Mouse (Mus musculus) stomach, embryonic 16.5 days (tissue): Measurements from ENCODE around the gene Wnk2. TPM values are rescaled to one million over a fixed set of nuclear protein-coding genes. Genes with fewer than 3 reads are reported as not detected.

Experiments
- ATAC-seq: fragments of 200-750 bp; cut with Nextera tagmentation; 2 replicates; pipeline ENCODE4 v1.8.0; 2017; ENCODE audit warnings: moderate number of reproducible peaks, moderate TSS enrichment; ENCODE audit not compliant: insufficient read depth, low FRiP score
- H3K27ac ChIP-seq: fragments of 300-500 bp; sonication (generic); 2 replicates; pipeline ENCODE4 v1.5.1; 2014; ENCODE audit warnings: low read length
- H3K27me3 ChIP-seq: fragments of 300-500 bp; sonication (generic); 2 replicates; pipeline ENCODE4 v1.6.1; 2014; ENCODE audit warnings: low read length, control low read depth, mixed read lengths; ENCODE audit not compliant: control insufficient read depth, insufficient read depth
- H3K36me3 ChIP-seq: fragments of 300-500 bp; sonication (generic); 2 replicates; pipeline ENCODE4 v1.6.1; 2014; ENCODE audit warnings: low read length; ENCODE audit not compliant: control insufficient read depth, insufficient read depth
- H3K4me1 ChIP-seq: fragments of 300-500 bp; sonication (generic); 2 replicates; pipeline ENCODE4 v1.6.1; 2014; ENCODE audit warnings: low read length, control low read depth, mixed read lengths; ENCODE audit not compliant: control insufficient read depth, insufficient read depth
- H3K4me2 ChIP-seq: fragments of 300-500 bp; sonication (generic); 2 replicates; pipeline ENCODE4 v1.6.1; 2014; ENCODE audit warnings: low read depth, low read length, mixed read lengths
- H3K4me3 ChIP-seq: fragments of 300-500 bp; sonication (generic); replicated peaks from 2 replicates; pipeline ENCODE4 v1.5.1; 2014; ENCODE audit warnings: mild to moderate bottlenecking, low read length
- H3K9ac ChIP-seq: fragments of 300-500 bp; sonication (generic); 2 replicates; pipeline ENCODE4 v1.6.1; 2014; ENCODE audit warnings: low read length
- H3K9me3 ChIP-seq: fragments of 300-500 bp; sonication (generic); replicated peaks from 2 replicates; pipeline ENCODE4 v1.6.1; 2016; ENCODE audit warnings: low read length, control low read depth; ENCODE audit not compliant: control insufficient read depth
- WGBS: fragments of 180-500 bp; shearing (Covaris S2); extraction: QIAGEN DNeasy Blood & Tissue Kit; methylation state at CpG from one replicate; pipeline ENCODE4 v1.1.7; 2014; 5-methylcytosine and 5-hydroxymethylcytosine counted together
- polyA plus RNA-seq: library from polyadenylated mRNA; unstranded; fragments of >200 nt; fragmentation: Nextera tagmentation; extraction: Ambion mirVana; gene quantifications from 2 replicates; pipeline ENCODE4 v1.2.1, GENCODE M21; 2015

The Wnk2 gene
- polyA plus RNA-seq, 1 experiment from 2014 or later: 3.4 TPM

GRCm38 (mm10) chr13:49017375-49017774, 130.4 kb downstream of the Wnk2 start:
- Histone ChIP-seq H3K4me3 (no peak overlapping the region), H3K27ac (no peak overlapping the region), H3K9me3 (peaks cover 6% of the 10 kb centered on the region), H3K4me1 (peaks cover 17% of the 10 kb centered on the region; the same call in 1 of the 2 replicates), H3K9ac (no peak overlapping the region), H3K27me3 (no peaks in the 10 kb centered on the region), H3K36me3 (no peaks in the 10 kb centered on the region), H3K4me2 (no peak overlapping the region)
- ATAC-seq: no peak
- 91% methylated on average over 1 of the region's 1 CpGs for WGBS

DNA sequence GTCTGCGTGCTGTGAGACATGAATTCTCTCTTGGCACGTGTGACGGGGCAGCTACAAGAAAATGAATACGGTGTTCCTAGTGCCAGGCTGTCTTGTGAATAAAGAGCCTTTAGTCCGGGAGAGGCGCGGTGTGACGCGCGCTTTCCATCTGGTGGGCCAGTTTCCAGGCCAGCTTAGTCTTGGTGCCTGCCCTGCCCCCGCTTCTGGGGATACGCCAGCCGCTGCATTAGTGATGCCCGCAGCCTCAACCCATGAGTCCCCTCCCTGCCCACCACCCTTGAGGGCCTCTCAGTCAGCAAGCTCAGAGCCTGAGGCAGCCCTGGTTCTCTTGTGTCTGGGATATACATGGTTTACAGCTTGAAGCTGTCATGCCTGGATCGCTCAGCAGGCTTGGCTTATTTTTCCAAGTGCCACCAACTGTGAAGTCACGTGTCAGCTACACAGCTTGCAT, 131.5 kb downstream of the Wnk2 start:
- H3K27me3 ChIP-seq: no peaks in the 10 kb centered on the region
- peaks cover 6% of the 10 kb centered on the region for H3K9me3 ChIP-seq
- H3K36me3 ChIP-seq: no peaks in the 10 kb centered on the region
- 13% methylated on average over 16 of the region's 16 CpGs for WGBS
- H3K27ac ChIP-seq: peak overlapping the region; percentile 77
- peaks cover 17% of the 10 kb centered on the region; the same call in 1 of the 2 replicates for H3K4me1 ChIP-seq
- H3K4me3 ChIP-seq: peak overlapping the region; percentile 22
- peak overlapping the region; percentile 20 for H3K9ac ChIP-seq
- ATAC-seq: peak; percentile 83
- peak overlapping the region; percentile 54 for H3K4me2 ChIP-seq

DNA sequence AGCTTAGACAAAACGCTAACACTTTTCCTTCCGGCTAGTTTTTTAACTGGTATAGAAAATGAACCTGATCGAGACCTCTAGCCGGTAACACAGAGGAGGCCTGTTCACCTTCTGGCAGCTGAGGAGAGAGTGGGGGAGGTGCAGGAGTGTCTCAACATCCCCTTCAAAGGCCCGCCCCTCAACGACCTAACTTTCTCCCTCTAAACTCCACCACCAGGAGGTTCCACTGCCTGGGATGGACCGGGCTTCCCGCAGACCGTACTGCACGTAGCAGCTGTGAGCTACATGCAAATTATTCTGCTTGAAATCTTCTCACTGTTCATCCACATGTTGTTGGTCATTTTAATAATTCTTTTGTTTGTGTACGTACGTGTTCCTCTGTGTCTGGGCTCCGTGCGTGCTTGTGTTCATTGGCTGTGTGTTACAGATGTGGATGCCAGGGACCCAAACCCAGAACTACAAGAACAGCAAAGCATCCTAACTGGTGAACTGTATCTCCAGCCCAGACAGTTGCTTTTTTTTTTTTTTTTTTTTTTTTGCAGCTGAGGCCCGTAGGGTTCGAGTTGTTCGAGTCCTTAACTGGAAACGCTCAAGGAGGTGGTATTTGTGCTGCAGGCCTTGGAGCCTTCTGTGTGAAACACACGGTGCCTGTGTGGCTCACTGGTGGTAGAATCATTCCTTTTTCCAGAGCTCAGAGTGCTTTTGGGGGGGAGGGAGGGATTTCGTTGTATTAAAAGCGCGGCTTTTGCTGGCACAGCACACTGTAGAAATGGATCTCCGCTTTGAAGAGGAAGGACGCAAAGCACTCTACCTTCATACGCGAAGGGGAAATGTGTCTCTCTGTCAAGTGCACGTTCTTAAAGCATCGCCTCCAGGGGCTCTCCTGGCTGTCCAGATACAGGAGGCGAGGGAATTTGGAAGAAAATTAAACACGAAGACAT, 132.2 kb downstream of the Wnk2 start:
- H3K4me1 ChIP-seq: peaks cover 17% of the 10 kb centered on the region; the same call in 1 of the 2 replicates
- H3K4me2 ChIP-seq: peak overlapping the region; percentile 54
- peak; percentile 44; the same call in 1 of the 2 replicates for ATAC-seq
- H3K36me3 ChIP-seq: no peaks in the 10 kb centered on the region
- H3K9me3 ChIP-seq: peaks cover 6% of the 10 kb centered on the region
- H3K9ac ChIP-seq: peak overlapping the region; percentile 20
- H3K27ac ChIP-seq: peak overlapping the region; percentile 77
- peak overlapping the region; percentile 22 for H3K4me3 ChIP-seq
- H3K27me3 ChIP-seq: no peaks in the 10 kb centered on the region
- WGBS: 8% methylated on average over 30 of the region's 30 CpGs

- Histone ChIP-seq H3K36me3 (no peaks in the 10 kb centered on the region), H3K9ac (no peak overlapping the region), H3K4me1 (peaks cover 15% of the 10 kb centered on the region; the same call in 1 of the 2 replicates), H3K4me2 (no peak overlapping the region), H3K27me3 (no peaks in the 10 kb centered on the region), H3K27ac (no peak overlapping the region), H3K9me3 (peaks cover 6% of the 10 kb centered on the region), H3K4me3 (no peak overlapping the region)
- 66% methylated on average over 5 of the region's 5 CpGs for WGBS
- no peak for ATAC-seq
Observed at GRCm38 (mm10) chr13:49013206-49013794, 134.5 kb downstream of the Wnk2 start.

GRCm38 (mm10) chr13:49001691-49002090, 146.1 kb downstream of the Wnk2 start:
- ATAC-seq: no peak
- H3K27me3 ChIP-seq: no peaks in the 10 kb centered on the region
- no peak overlapping the region for H3K9ac ChIP-seq
- H3K4me2 ChIP-seq: no peak overlapping the region
- H3K27ac ChIP-seq: no peak overlapping the region
- H3K36me3 ChIP-seq: no peaks in the 10 kb centered on the region
- H3K4me1 ChIP-seq: no peaks in the 10 kb centered on the region
- WGBS: 51% methylated on average over 3 of the region's 3 CpGs
- H3K9me3 ChIP-seq: no peaks in the 10 kb centered on the region
- no peak overlapping the region for H3K4me3 ChIP-seq

DNA sequence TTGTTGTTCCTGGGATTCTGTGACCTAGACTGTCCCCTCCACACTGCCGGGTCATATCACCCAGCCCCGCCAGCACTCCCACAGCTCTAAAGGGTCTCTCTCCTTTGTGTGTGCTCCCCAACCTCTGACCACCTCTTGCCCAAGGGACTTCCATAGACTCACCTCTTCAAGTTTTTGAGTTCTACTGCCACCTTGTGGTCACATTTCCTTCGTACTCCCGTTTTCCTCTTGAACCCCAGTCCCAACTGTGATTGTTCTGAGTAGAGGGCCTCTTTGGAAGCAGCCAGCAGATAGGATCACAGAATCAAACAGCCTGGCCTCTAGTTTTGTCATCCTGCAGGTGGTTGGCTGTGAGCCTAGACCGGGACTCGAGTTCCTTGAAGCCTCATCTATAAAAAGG, 149.2 kb downstream of the Wnk2 start:
- Histone ChIP-seq H3K4me3 (no peak overlapping the region), H3K36me3 (no peaks in the 10 kb centered on the region), H3K4me1 (no peaks in the 10 kb centered on the region), H3K27ac (no peak overlapping the region), H3K4me2 (no peak overlapping the region), H3K9me3 (no peaks in the 10 kb centered on the region), H3K9ac (no peak overlapping the region), H3K27me3 (no peaks in the 10 kb centered on the region)
- 13% methylated on average over 6 of the region's 6 CpGs for WGBS
- ATAC-seq: no peak; the same call in 1 of the 2 replicates

DNA sequence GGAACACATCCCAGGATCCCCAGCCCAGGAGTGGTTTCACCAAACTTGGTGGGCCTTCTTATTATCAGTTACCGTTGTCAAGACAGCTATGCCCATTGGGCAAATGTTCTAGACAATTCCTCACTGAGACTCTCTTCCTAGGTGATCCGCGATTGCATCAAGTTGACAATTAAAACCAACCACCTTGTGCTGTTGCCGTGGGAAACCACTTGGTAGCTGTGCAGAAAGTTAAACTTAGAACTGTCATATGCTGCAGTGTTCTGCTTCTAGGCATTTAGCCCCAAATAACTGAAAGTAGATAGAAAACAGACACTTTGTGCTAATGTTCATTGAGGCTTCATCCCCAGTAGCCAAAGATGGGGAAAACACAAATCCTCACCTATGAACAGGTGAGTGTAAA, 151.1 kb downstream of the Wnk2 start:
- Histone ChIP-seq H3K27me3 (no peaks in the 10 kb centered on the region), H3K9me3 (no peaks in the 10 kb centered on the region), H3K27ac (no peak overlapping the region), H3K4me2 (no peak overlapping the region), H3K4me1 (no peaks in the 10 kb centered on the region), H3K36me3 (no peaks in the 10 kb centered on the region), H3K9ac (no peak overlapping the region), H3K4me3 (no peak overlapping the region)
- 78% methylated on average over 4 of the region's 4 CpGs for WGBS
- ATAC-seq: no peak

DNA sequence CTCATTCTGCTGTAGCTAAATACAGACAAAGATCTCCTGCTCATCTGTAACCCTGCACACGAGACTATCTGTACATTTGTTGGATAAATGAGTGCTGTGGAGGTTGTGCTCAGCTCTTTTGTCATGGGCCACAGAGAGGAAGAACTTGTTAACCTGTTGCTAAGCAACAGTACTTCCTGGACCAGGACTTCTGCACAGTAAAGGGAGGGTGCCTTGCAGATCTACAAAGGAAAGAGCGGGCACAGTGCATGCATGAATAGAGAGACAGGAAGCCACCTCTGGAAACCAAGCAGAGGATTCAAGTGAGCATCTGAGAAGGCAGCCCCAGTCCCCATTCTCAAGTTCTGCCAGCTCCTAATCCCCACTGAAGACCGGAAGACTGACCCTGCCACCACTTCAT, 152.9 kb downstream of the Wnk2 start:
- no peaks in the 10 kb centered on the region for H3K4me1 ChIP-seq
- no peak overlapping the region for H3K4me2 ChIP-seq
- H3K9me3 ChIP-seq: no peaks in the 10 kb centered on the region
- no peaks in the 10 kb centered on the region for H3K27me3 ChIP-seq
- WGBS: 27% methylated on average over 3 of the region's 3 CpGs
- no peak overlapping the region for H3K27ac ChIP-seq
- ATAC-seq: no peak
- no peak overlapping the region for H3K4me3 ChIP-seq
- H3K36me3 ChIP-seq: no peaks in the 10 kb centered on the region
- no peak overlapping the region for H3K9ac ChIP-seq

DNA sequence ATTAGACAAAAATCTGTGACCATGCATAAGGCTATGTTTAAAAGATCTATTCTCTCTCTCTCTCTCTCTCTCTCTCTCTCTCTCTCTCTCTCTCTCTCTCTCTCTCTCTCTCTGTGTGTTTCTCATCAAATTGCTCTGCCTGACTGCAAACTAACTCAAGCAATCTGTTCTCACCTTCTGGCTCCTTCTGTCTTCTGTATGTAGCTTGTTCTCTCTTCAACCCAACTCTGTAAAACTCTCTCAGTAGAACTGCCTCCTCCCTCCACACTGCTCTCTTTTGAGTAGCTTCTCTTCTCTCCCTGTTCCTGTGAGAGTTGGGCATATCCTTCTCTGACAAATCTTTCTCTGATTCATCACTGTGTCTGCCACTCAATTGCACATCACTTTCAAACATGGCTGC, 154.9 kb downstream of the Wnk2 start:
- no peaks in the 10 kb centered on the region for H3K27me3 ChIP-seq
- H3K9me3 ChIP-seq: no peaks in the 10 kb centered on the region
- no peak overlapping the region for H3K4me2 ChIP-seq
- H3K4me1 ChIP-seq: no peaks in the 10 kb centered on the region
- ATAC-seq: no peak
- no peak overlapping the region for H3K4me3 ChIP-seq
- H3K27ac ChIP-seq: no peak overlapping the region
- H3K9ac ChIP-seq: no peak overlapping the region
- H3K36me3 ChIP-seq: no peaks in the 10 kb centered on the region
